Mouse (Mus musculus) ZHBTc4 (cell line): ENCODE results near the gene Dennd4c.

Experiments
- DNase-seq: peaks from one replicate; pipeline ENCODE4 v3.0.0-alpha.2; 2011; ENCODE audit warnings: low read depth, low spot score

Dennd4c gene

GRCm38 (mm10) chr4:86882413-86882812 is 134.1 kb downstream of the Dennd4c start:
- DNase-seq: no peak

GRCm38 (mm10) chr4:86884945-86885344 is 136.6 kb downstream of the Dennd4c start:
- DNase-seq: peak; percentile 75

- DNase-seq: no peak
Measured at GRCm38 (mm10) chr4:86885790-86886159, 137.4 kb downstream of the Dennd4c start.

- DNase-seq: peak; percentile 52
Measured at GRCm38 (mm10) chr4:86886160-86886878, 138.0 kb downstream of the Dennd4c start.

- DNase-seq: peak; percentile 84
Measured at GRCm38 (mm10) chr4:86887879-86888278, 139.5 kb downstream of the Dennd4c start.

- no peak for DNase-seq
Measured at GRCm38 (mm10) chr4:86897411-86897810, 149.1 kb downstream of the Dennd4c start.

- no peak for DNase-seq
Measured at GRCm38 (mm10) chr4:86898791-86899474, 150.6 kb downstream of the Dennd4c start.
